Mouse (Mus musculus): ENCODE measurements around the gene Vmn1r223. TPM values are rescaled to one million over a fixed set of nuclear protein-coding genes. Genes with fewer than 3 reads are reported as not detected.

Gene Vmn1r223
- polyA plus RNA-seq (2017; shearing (Covaris generic)), result not detected

GRCm38 (mm10) chr13:23246834-23247233 lies at the start of gene Vmn1r223:
Vmn1r223 (plus strand) TSS chr13:23247134.

GRCm38 (mm10) chr13:23213827-23214226 lies 33.1 kb upstream of the Vmn1r223 start, which contains the start of gene Vmn1r221:
Vmn1r221 (plus strand) TSS chr13:23214127.

GRCm38 (mm10) chr13:23235847-23236246 lies 11.1 kb upstream of the Vmn1r223 start, which contains the start of gene Vmn1r222:
Vmn1r222 (minus strand) TSS chr13:23235947.

Other genes with a start within 250 kb of the Vmn1r223 start
- gene Vmn1r213, start 239.5 kb upstream of the Vmn1r223 start, polyA plus RNA-seq (2017; shearing (Covaris generic)), result not detected
- gene Vmn1r214, start 216.7 kb upstream of the Vmn1r223 start, polyA plus RNA-seq (2017; shearing (Covaris generic)), result not detected
- not detected for gene Vmn1r215, start 179.1 kb upstream of the Vmn1r223 start, polyA plus RNA-seq (2017; shearing (Covaris generic))
- gene Vmn1r217, start 128.9 kb upstream of the Vmn1r223 start, polyA plus RNA-seq (2017; shearing (Covaris generic)), result not detected
- 0.05 TPM for gene Vmn1r218, start 114.0 kb upstream of the Vmn1r223 start, polyA plus RNA-seq (2017; shearing (Covaris generic))
- gene Vmn1r219, start 87.8 kb upstream of the Vmn1r223 start, polyA plus RNA-seq (2017; shearing (Covaris generic)), result not detected
- not detected for gene Vmn1r220, start 59.2 kb upstream of the Vmn1r223 start, polyA plus RNA-seq (2017; shearing (Covaris generic))
- not detected for gene Vmn1r221, start 33.0 kb upstream of the Vmn1r223 start, polyA plus RNA-seq (2017; shearing (Covaris generic))
- gene Vmn1r222, start 11.2 kb upstream of the Vmn1r223 start, polyA plus RNA-seq (2017; shearing (Covaris generic)), result not detected
- gene Zfp322a, start 122.1 kb downstream of the Vmn1r223 start, polyA plus RNA-seq (2017; shearing (Covaris generic)), result 32.3 TPM
- gene Abt1, start 176.7 kb downstream of the Vmn1r223 start, polyA plus RNA-seq (2017; shearing (Covaris generic)), result 12.4 TPM
- not detected for gene Btn1a1, start 218.8 kb downstream of the Vmn1r223 start, polyA plus RNA-seq (2017; shearing (Covaris generic))
- gene Btn2a2, start 241.7 kb downstream of the Vmn1r223 start, polyA plus RNA-seq (2017; shearing (Covaris generic)), result not detected